Mouse (Mus musculus) hindbrain, embryonic 10.5 days (tissue): ENCODE data around the gene Blnk. TPM values are rescaled to one million over a fixed set of nuclear protein-coding genes. Genes with fewer than 3 reads are reported as not detected.

Experiments used
- DNase-seq: peaks from one replicate; pipeline ENCODE4 v3.0.0-alpha.2; 2017; ENCODE audit warnings: low spot score
- H3K27ac ChIP-seq: fragments of 300-500 bp; sonication (generic); 2 replicates; pipeline ENCODE4 v1.5.1; 2016; ENCODE audit warnings: mild to moderate bottlenecking, moderate library complexity
- H3K27me3 ChIP-seq: fragments of 300-500 bp; sonication (generic); 2 replicates; pipeline ENCODE4 v1.6.1; 2016; ENCODE audit warnings: mild to moderate bottlenecking; ENCODE audit not compliant: poor library complexity, insufficient read depth, severe bottlenecking
- H3K36me3 ChIP-seq: fragments of 300-500 bp; sonication (generic); 2 replicates; pipeline ENCODE4 v1.6.1; 2016; ENCODE audit warnings: mild to moderate bottlenecking, moderate library complexity
- H3K4me1 ChIP-seq: fragments of 300-500 bp; sonication (generic); replicated peaks from 2 replicates; pipeline ENCODE4 v1.6.1; 2016; ENCODE audit warnings: mild to moderate bottlenecking
- H3K4me3 ChIP-seq: fragments of 300-500 bp; sonication (generic); 2 replicates; pipeline ENCODE4 v1.5.1; 2016; ENCODE audit warnings: mild to moderate bottlenecking, moderate library complexity
- H3K9me3 ChIP-seq: fragments of 300-500 bp; sonication (generic); 2 replicates; pipeline ENCODE4 v1.6.1; 2016; ENCODE audit warnings: mild to moderate bottlenecking, moderate library complexity
- WGBS: fragments of 180-500 bp; shearing (Covaris S2); methylation state at CpG from one replicate; pipeline ENCODE4 v1.1.7; 2016; 5-methylcytosine and 5-hydroxymethylcytosine counted together
- polyA plus RNA-seq: library from polyadenylated mRNA; unstranded; fragments of >200 nt; fragmentation: Nextera tagmentation; extraction: Ambion mirVana; gene quantifications from 2 replicates; pipeline ENCODE4 v1.2.1, GENCODE M21; 2016

The Blnk gene
- polyA plus RNA-seq, 1 experiment from 2014 or later = 0.35 TPM

- H3K4me3 ChIP-seq = peak overlapping the region; percentile 44
- no peaks in the 10 kb centered on the region for H3K9me3 ChIP-seq
- DNase-seq = peak; percentile 50
- peaks cover 8% of the 10 kb centered on the region; the same call in 1 of the 2 replicates for H3K4me1 ChIP-seq
- 15% methylated on average over 14 of the region's 14 CpGs for WGBS
- H3K27ac ChIP-seq = peak overlapping the region; percentile 40; the same call in 1 of the 2 replicates
- peaks cover 20% of the 10 kb centered on the region; the same call in 1 of the 2 replicates for H3K27me3 ChIP-seq
- H3K36me3 ChIP-seq = no peaks in the 10 kb centered on the region
Measured at GRCm38 (mm10) chr19:41015951-41016716, 21.8 kb upstream of the Blnk start.

GRCm38 (mm10) chr19:41014003-41014402 is 19.7 kb upstream of the Blnk start:
- 34% methylated on average over 9 of the region's 9 CpGs for WGBS
- Histone ChIP-seq H3K36me3 (no peaks in the 10 kb centered on the region), H3K27me3 (peaks cover 20% of the 10 kb centered on the region; the same call in 1 of the 2 replicates), H3K27ac (no peak overlapping the region), H3K9me3 (no peaks in the 10 kb centered on the region), H3K4me3 (no peak overlapping the region), H3K4me1 (peaks cover 8% of the 10 kb centered on the region; the same call in 1 of the 2 replicates)
- DNase-seq = no peak

GRCm38 (mm10) chr19:41013591-41013990 is 19.3 kb upstream of the Blnk start:
- peaks cover 20% of the 10 kb centered on the region; the same call in 1 of the 2 replicates for H3K27me3 ChIP-seq
- peaks cover 8% of the 10 kb centered on the region; the same call in 1 of the 2 replicates for H3K4me1 ChIP-seq
- WGBS = 6% methylated on average over 5 of the region's 5 CpGs
- H3K4me3 ChIP-seq = no peak overlapping the region
- H3K36me3 ChIP-seq = no peaks in the 10 kb centered on the region
- H3K9me3 ChIP-seq = no peaks in the 10 kb centered on the region
- H3K27ac ChIP-seq = no peak overlapping the region
- DNase-seq = no peak

DNA sequence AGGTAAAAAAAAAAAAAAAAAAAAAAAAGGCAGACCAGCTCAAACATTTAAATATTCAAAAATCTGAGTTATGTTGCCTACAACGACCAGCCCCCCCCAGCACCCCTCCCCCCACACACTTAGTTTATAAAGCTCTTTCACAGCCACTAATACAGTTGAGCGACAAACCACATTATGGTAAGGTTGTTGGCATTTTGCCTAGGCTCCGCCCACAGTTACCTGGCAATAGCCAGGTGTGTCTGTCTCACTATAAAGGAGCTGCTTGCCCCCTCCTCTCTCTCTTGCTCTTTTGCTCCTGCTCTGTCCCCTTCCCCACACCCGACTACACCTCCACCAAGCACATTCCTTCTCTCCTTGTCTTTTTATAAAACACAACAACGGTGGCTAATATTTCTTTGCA is 17.3 kb upstream of the Blnk start:
- H3K4me1 ChIP-seq = peaks cover 11% of the 10 kb centered on the region
- H3K27ac ChIP-seq = no peak overlapping the region
- H3K36me3 ChIP-seq = no peaks in the 10 kb centered on the region
- H3K27me3 ChIP-seq = peaks cover 20% of the 10 kb centered on the region; the same call in 1 of the 2 replicates
- 40% methylated on average over 5 of the region's 5 CpGs for WGBS
- H3K9me3 ChIP-seq = no peaks in the 10 kb centered on the region
- H3K4me3 ChIP-seq = no peak overlapping the region
- DNase-seq = no peak

GRCm38 (mm10) chr19:41008674-41009395 is 14.5 kb upstream of the Blnk start:
- H3K4me3 ChIP-seq = no peak overlapping the region
- no peak for DNase-seq
- peaks cover 11% of the 10 kb centered on the region for H3K4me1 ChIP-seq
- 93% methylated on average over 5 of the region's 5 CpGs for whole genome bisulfite sequencing
- H3K27ac ChIP-seq = no peak overlapping the region
- no peaks in the 10 kb centered on the region for H3K9me3 ChIP-seq
- peaks cover 14% of the 10 kb centered on the region; the same call in 1 of the 2 replicates for H3K27me3 ChIP-seq
- no peaks in the 10 kb centered on the region for H3K36me3 ChIP-seq

DNA sequence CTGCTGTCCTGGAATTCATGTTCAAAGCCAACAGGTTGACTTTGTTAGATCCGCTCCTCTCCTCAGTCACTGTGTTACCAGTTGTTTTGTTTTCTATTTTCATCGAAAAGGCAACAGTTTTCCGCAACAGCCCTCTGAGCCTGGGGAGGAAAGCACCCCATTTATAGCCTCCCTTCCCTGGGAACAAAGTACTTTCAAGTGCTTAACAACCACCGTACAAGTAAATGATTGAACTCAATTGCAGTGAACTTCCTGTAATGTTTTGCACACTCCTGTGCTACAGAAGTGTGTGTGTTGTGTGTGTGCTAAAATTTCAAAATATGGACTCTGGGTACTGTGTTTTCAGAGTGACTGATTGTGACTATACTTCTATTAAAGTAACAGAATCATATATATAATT is 13.4 kb upstream of the Blnk start:
- DNase-seq = no peak
- whole genome bisulfite sequencing = 87% methylated on average over 4 of the region's 4 CpGs
- Histone ChIP-seq H3K9me3 (peaks cover 2% of the 10 kb centered on the region; the same call in 1 of the 2 replicates), H3K36me3 (no peaks in the 10 kb centered on the region), H3K4me3 (no peak overlapping the region), H3K4me1 (peaks cover 11% of the 10 kb centered on the region), H3K27ac (no peak overlapping the region), H3K27me3 (peaks cover 4% of the 10 kb centered on the region; the same call in 1 of the 2 replicates)

DNA sequence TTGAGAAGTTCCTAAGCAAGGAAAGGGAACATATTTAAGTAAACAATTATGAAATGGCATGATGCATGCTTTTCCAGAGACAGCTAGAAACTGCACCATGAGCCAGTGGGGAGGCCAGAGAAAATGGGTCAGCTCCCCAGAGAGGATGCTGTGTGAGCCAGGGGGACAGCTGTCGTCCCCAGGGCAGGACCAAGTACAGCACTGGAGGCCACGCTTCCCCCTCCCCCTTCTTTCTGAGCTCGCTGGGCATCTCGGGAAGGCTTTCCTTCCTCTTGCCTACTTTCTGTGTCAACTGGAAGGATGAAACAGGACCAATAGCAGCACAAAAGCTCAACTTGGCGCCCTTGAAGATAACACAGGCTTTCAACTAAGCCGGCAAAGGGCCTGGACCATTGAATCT is 13.0 kb upstream of the Blnk start:
- Histone ChIP-seq H3K27me3 (no peaks in the 10 kb centered on the region), H3K9me3 (peaks cover 4% of the 10 kb centered on the region; the same call in 1 of the 2 replicates), H3K27ac (no peak overlapping the region), H3K4me3 (no peak overlapping the region), H3K36me3 (no peaks in the 10 kb centered on the region), H3K4me1 (peaks cover 11% of the 10 kb centered on the region)
- no peak for DNase-seq
- WGBS = 39% methylated on average over 6 of the region's 6 CpGs

GRCm38 (mm10) chr19:41006621-41007020 is 12.3 kb upstream of the Blnk start:
- WGBS = 7% methylated on average over 4 of the region's 4 CpGs
- Histone ChIP-seq H3K4me1 (peaks cover 7% of the 10 kb centered on the region), H3K27ac (no peak overlapping the region), H3K4me3 (no peak overlapping the region), H3K9me3 (peaks cover 4% of the 10 kb centered on the region; the same call in 1 of the 2 replicates), H3K27me3 (no peaks in the 10 kb centered on the region), H3K36me3 (no peaks in the 10 kb centered on the region)
- DNase-seq = no peak

- DNase-seq = no peak
- WGBS = 92% methylated on average over 3 of the region's 3 CpGs
- Histone ChIP-seq H3K36me3 (no peaks in the 10 kb centered on the region), H3K9me3 (peaks cover 4% of the 10 kb centered on the region; the same call in 1 of the 2 replicates), H3K4me3 (no peak overlapping the region), H3K4me1 (peaks cover 7% of the 10 kb centered on the region), H3K27ac (no peak overlapping the region), H3K27me3 (no peaks in the 10 kb centered on the region)
Measured at GRCm38 (mm10) chr19:41003694-41004315, 9.5 kb upstream of the Blnk start.

DNA sequence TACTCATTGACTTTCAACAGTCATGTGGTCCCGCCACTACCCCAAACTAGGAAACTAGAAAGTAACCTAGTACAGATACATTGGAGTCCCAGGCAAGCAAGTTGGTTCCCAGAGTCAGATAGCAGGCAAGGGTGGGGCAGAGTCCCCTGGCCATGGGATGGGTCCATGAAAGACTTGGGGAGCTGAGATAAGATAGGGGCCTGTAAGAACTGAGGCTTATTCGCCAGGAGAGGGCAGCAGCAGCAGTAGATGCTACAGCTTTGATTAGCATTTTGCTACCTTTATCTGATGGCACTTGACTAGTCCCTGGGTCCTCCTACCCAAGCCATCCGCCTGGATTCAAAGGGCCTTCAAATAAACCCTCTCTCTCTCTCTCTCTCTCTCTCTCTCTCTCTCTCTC is 5.2 kb upstream of the Blnk start:
- DNase-seq = no peak
- Histone ChIP-seq H3K4me3 (no peak overlapping the region), H3K27me3 (no peaks in the 10 kb centered on the region), H3K9me3 (peaks cover 4% of the 10 kb centered on the region; the same call in 1 of the 2 replicates), H3K36me3 (no peaks in the 10 kb centered on the region), H3K27ac (no peak overlapping the region), H3K4me1 (peaks cover 8% of the 10 kb centered on the region; the same call in 1 of the 2 replicates)
- 50% methylated on average over 3 of the region's 3 CpGs for WGBS

DNA sequence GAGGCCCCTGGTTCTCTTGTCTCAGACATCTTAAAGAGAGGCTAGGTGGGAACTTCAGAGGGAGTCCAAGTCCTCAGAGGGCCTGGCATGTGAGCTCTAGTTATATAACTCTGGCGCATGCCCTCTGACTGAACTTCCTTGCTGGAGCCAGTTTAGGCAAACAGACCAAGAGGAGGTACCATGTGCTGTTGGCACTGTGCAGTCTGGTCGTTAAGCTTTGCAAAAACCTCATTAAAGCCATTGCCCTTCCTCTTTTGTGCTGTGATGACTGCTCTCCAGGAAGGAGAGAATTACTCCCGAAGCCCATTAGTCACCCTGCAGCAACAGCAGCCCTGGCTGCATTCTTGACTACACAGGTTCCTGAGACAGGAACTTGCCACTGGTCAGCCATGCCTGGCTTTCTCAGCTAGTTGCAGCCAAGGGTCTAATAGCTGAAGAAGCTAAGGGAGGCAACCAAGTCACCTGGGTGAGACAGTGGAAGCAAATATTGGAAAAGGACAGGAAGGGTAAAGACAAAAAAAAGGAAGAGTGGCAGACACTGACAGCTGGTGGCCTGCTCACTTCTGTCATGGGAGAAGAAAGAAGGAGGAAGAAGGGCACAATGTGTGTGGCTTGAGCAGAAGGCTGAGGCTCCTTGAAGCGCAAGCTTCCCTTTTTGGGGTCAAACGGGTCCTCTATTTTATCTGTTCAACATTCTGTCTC is 4.3 kb upstream of the Blnk start:
- Histone ChIP-seq H3K36me3 (no peaks in the 10 kb centered on the region), H3K27me3 (no peaks in the 10 kb centered on the region), H3K4me1 (peaks cover 17% of the 10 kb centered on the region), H3K4me3 (no peak overlapping the region), H3K27ac (no peak overlapping the region), H3K9me3 (peaks cover 4% of the 10 kb centered on the region; the same call in 1 of the 2 replicates)
- 76% methylated on average over 5 of the region's 5 CpGs for WGBS
- DNase-seq = no peak

- 89% methylated on average over 6 of the region's 6 CpGs for WGBS
- DNase-seq = no peak
- H3K9me3 ChIP-seq = no peaks in the 10 kb centered on the region
- H3K27ac ChIP-seq = no peak overlapping the region
- H3K27me3 ChIP-seq = no peaks in the 10 kb centered on the region
- H3K36me3 ChIP-seq = no peaks in the 10 kb centered on the region
- no peak overlapping the region for H3K4me3 ChIP-seq
- peaks cover 19% of the 10 kb centered on the region for H3K4me1 ChIP-seq
Measured at GRCm38 (mm10) chr19:40996722-40997121, 2.4 kb upstream of the Blnk start.
